Mouse (Mus musculus) lung, postnatal 0 days (tissue): ENCODE results near the gene Bbs5. TPM values are rescaled to one million over a fixed set of nuclear protein-coding genes. Genes with fewer than 3 reads are reported as not detected.

Experiments used
- ATAC-seq: fragments of 200-750 bp; cut with Nextera tagmentation; 2 replicates; pipeline ENCODE4 v1.8.0; 2017; ENCODE audit warnings: moderate library complexity
- DNase-seq: peaks from one replicate; pipeline ENCODE4 v3.0.0-alpha.2; 2016; ENCODE audit warnings: low spot score
- H3K27ac ChIP-seq: fragments of 300-500 bp; sonication (generic); 2 replicates; pipeline ENCODE4 v1.5.1; 2014; ENCODE audit warnings: antibody characterized with exemption, mild to moderate bottlenecking, low read length, mixed read lengths
- H3K27me3 ChIP-seq: fragments of 300-500 bp; sonication (generic); replicated peaks from 2 replicates; pipeline ENCODE4 v1.6.1; 2014; ENCODE audit warnings: low read length, mixed read lengths; ENCODE audit not compliant: insufficient read depth
- H3K36me3 ChIP-seq: fragments of 300-500 bp; sonication (generic); 2 replicates; pipeline ENCODE4 v1.6.1; 2014; ENCODE audit warnings: low read length, mixed read lengths; ENCODE audit not compliant: insufficient read depth
- H3K4me1 ChIP-seq: fragments of 300-500 bp; sonication (generic); 2 replicates; pipeline ENCODE4 v1.6.1; 2014; ENCODE audit warnings: antibody characterized with exemption, low read depth, low read length, mixed read lengths; ENCODE audit not compliant: insufficient read depth
- H3K4me2 ChIP-seq: fragments of 300-500 bp; sonication (generic); replicated peaks from 2 replicates; pipeline ENCODE4 v1.6.1; 2014; ENCODE audit warnings: low read depth, mild to moderate bottlenecking, low read length, moderate library complexity, mixed read lengths
- H3K4me3 ChIP-seq: fragments of 300-500 bp; sonication (generic); 2 replicates; pipeline ENCODE4 v1.5.1; 2014; ENCODE audit warnings: low read depth, low read length
- H3K9ac ChIP-seq: fragments of 300-500 bp; sonication (generic); replicated peaks from 2 replicates; pipeline ENCODE4 v1.6.1; 2014; ENCODE audit warnings: low read depth, mild to moderate bottlenecking
- H3K9me3 ChIP-seq: fragments of 300-500 bp; sonication (generic); 2 replicates; pipeline ENCODE4 v1.6.1; 2016; ENCODE audit warnings: low read length, mixed read lengths
- CTCF ChIP-seq: IDR thresholded peaks from 2 replicates; pipeline ENCODE4 v1.5.1; 2016; ENCODE audit warnings: antibody characterized with exemption, mild to moderate bottlenecking
- EP300 ChIP-seq: IDR thresholded peaks from 2 replicates; pipeline ENCODE4 v1.6.1; 2016; ENCODE audit warnings: antibody characterized with exemption, mild to moderate bottlenecking, control low read depth
- WGBS: fragments of 180-500 bp; shearing (Covaris S2); extraction: QIAGEN DNeasy Blood & Tissue Kit; methylation state at CpG from one replicate; pipeline ENCODE4 v1.1.7; 2014; 5-methylcytosine and 5-hydroxymethylcytosine counted together
- polyA plus RNA-seq: library from polyadenylated mRNA; unstranded; fragments of >200 nt; fragmentation: Nextera tagmentation; extraction: Ambion mirVana; gene quantifications from 2 replicates; pipeline ENCODE4 v1.2.1, GENCODE M21; 2015

Bbs5 gene
- polyA plus RNA-seq = 13.4 and 13.9 TPM in 2 replicates

DNA sequence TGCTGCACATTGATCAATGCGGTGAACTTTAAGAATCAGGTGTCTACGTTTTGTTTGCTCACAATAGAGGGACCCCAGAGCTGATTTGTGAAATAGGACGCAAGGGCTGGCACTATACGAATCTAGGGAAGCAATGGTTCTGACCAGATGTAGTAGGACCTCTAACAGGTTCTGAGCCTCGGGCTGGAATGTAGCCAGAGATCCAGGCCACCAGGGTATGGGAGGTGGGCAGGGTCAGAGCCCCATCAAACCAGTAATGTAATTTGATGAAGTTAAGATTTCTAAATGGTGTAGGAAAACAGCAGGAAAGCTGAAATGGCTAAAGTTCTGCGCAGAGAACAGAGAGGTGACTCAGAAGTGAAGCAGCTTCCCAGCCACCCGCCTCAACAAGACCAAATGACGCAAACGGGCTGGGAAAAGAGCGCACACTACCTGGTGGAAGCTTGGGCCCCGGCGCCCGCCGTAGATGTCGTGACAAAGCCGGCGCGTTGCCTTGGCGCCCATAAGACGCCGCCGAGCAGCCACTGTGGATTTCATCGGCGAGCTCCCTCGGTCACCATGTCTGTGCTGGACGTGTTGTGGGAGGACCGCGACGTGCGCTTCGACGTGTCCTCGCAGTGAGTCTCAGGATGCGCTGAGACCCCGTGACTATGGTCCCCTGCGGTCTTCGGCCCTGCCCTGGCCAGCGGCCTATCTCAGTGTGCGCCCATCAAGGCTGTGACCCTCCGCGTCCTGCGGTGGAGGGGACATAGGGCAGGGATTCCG is at the start of gene Bbs5:
TSS of gene Bbs5 (plus strand) at position 446 of the 765 bp plus-strand sequence.
- TF ChIP-seq CTCF (no peak), EP300 (peak; percentile 48; the same call in 1 of the 2 replicates)
- H3K4me2 ChIP-seq = peak within 1 kb of the TSS; percentile 64
- no peaks in the 10 kb centered on the region for H3K27me3 ChIP-seq
- WGBS = 4% methylated on average over 43 of the region's 43 CpGs
- no peaks in the 10 kb centered on the region for H3K36me3 ChIP-seq
- H3K9me3 ChIP-seq = no peaks in the 10 kb centered on the region
- H3K4me3 ChIP-seq = peak within 1 kb of the TSS; percentile 53
- H3K9ac ChIP-seq = peak within 1 kb of the TSS; percentile 43
- ATAC-seq (peak; percentile 98), DNase-seq (peak; percentile 97)
- no peak within 1 kb of the TSS for H3K27ac ChIP-seq
- H3K4me1 ChIP-seq = peaks cover 5% of the 10 kb centered on the region; the same call in 1 of the 2 replicates

DNA sequence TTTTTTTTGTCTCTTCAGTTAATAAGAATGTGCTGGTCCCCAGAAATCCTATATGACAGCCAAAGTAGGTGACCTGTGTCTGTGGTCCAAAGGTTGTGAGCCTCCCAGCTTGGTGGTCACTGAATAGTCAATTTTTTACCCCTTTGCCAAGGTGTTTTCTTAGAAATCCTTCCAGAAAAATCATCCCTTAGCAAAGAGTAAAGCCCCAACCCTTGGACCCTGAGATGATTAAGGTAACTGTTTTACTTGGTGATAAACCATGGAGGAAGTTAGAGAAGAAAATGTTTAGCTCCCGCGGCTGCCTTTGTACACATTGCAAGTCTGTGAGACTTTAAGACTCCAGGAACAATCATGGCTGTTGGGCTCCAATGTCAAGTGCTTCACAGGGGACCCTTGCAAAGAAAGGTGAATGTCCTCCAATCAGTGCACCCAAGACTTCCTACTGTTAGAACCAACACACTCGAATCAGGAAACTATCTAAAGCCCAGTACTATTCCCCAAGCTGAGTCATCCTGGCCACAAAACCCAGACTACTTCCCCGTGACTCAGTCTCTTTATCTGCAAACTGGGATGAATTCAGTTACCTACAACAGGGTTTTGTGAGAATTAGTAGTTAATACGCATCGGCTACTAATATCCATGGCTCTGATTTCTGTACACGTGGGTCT is 43.1 kb upstream of the Bbs5 start:
- 90% methylated on average over 7 of the region's 7 CpGs for WGBS
- TF ChIP-seq CTCF = no peak
- no peak for TF ChIP-seq EP300
- no peak overlapping the region for H3K9ac ChIP-seq
- DNase-seq (no peak), ATAC-seq (no peak)
- H3K27me3 ChIP-seq = no peaks in the 10 kb centered on the region
- no peaks in the 10 kb centered on the region for H3K36me3 ChIP-seq
- no peak overlapping the region for H3K27ac ChIP-seq
- H3K4me3 ChIP-seq = no peak overlapping the region
- no peaks in the 10 kb centered on the region for H3K4me1 ChIP-seq
- no peaks in the 10 kb centered on the region for H3K9me3 ChIP-seq
- no peak overlapping the region for H3K4me2 ChIP-seq

DNA sequence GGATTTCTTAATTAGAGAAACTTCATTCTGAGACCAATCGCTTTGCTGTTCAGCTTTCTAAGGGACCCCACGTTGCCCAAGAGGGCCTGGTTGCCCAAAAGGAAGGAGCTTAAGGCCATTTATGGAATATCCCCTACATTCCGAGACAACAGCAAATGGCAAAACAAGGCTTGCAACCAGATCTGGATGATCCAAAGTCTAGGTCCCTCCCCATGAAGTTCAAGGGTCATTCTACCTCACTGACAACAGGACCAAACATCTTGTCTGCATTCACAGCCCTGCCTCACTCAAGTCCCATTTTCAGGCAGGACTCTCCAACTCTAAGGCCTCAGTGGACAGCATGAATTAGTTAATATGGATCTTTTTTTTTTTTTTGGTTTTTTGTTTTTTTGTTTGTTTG is 40.4 kb upstream of the Bbs5 start:
- WGBS = 91% methylated on average over 3 of the region's 3 CpGs
- no peak for DNase-seq
- Histone ChIP-seq H3K4me3 (no peak overlapping the region), H3K4me2 (no peak overlapping the region), H3K4me1 (no peaks in the 10 kb centered on the region), H3K36me3 (no peaks in the 10 kb centered on the region), H3K27me3 (no peaks in the 10 kb centered on the region), H3K9me3 (no peaks in the 10 kb centered on the region), H3K27ac (no peak overlapping the region), H3K9ac (no peak overlapping the region)
- no peak for ATAC-seq
- no peak for TF ChIP-seq CTCF
- TF ChIP-seq EP300 = no peak

DNA sequence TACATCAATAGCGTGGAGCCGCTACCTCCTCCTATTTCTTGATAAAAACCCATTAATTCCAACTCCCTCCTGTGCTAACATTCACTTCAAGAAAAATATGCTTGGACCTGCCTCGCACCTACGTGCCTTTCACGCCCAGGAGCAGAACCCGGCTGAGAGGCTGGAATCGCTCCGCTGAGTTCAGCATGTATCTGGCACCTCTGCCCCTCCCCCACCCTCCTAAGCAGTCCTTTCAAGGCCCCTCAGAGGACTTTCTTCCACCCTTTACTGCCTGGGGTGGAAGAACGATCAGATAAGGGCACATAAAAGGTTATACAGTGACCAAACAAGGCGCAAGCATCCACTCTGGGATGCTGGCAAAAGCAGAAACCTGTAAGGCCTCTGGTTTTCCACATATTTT is 34.7 kb upstream of the Bbs5 start:
- no peaks in the 10 kb centered on the region for H3K27me3 ChIP-seq
- no peak; the same call in 1 of the 2 replicates for ATAC-seq
- WGBS = 10% methylated on average over 10 of the region's 10 CpGs

DNA sequence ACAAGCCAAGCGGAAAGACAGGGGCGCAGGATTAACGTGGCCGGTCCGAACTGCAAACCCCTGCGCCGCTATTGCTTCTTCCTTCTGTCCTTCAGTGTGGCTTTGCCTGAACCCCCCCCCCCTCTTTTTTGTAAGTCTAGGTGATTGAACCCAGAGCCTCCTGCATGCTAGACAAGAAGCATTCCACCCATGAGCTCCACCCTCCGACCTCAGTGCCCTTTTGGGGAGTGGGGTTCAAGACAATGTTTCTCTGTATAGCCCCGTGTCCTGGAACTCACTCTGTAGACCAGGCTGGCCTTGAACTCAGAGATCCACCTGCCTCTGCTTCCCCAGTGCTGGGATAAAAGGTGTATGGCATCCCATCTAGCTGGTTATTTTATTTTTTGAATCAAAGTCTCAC is 34.3 kb upstream of the Bbs5 start:
- DNase-seq (no peak), ATAC-seq (no peak)
- H3K9me3 ChIP-seq = no peaks in the 10 kb centered on the region
- H3K9ac ChIP-seq = no peak overlapping the region
- no peaks in the 10 kb centered on the region for H3K27me3 ChIP-seq
- H3K4me1 ChIP-seq = no peaks in the 10 kb centered on the region
- no peak overlapping the region for H3K4me2 ChIP-seq
- no peak overlapping the region for H3K4me3 ChIP-seq
- TF ChIP-seq CTCF = no peak
- no peak for TF ChIP-seq EP300
- WGBS = 46% methylated on average over 9 of the region's 9 CpGs
- no peak overlapping the region for H3K27ac ChIP-seq
- no peaks in the 10 kb centered on the region for H3K36me3 ChIP-seq

More for the DNA sequence above, 34.7 kb upstream of the Bbs5 start:
- no peak overlapping the region for H3K4me3 ChIP-seq
- no peak for DNase-seq
- no peak overlapping the region for H3K4me2 ChIP-seq
- no peaks in the 10 kb centered on the region for H3K36me3 ChIP-seq
- H3K9ac ChIP-seq = no peak overlapping the region
- TF ChIP-seq EP300 (no peak), CTCF (no peak)
- H3K27ac ChIP-seq = no peak overlapping the region
- H3K9me3 ChIP-seq = no peaks in the 10 kb centered on the region
- H3K4me1 ChIP-seq = no peaks in the 10 kb centered on the region

DNA sequence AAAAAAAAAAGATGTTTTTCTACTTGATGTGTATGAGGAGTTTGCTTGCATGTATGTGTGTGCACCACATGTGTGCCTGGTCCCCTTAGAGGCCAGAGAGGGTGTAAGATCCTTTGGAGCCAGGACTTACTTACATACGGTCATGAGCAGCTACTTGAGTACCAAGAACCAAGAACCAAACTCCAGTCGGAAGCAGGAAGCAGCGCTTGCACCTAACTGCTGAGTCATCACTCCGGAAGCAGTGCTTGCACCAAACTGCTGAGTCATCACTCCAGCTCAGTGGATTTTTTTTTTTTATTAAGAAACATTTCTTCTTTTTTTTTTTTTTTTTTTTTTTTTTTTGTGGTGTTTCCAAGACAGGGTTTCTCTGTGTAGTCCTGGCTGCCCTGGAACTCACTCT is 33.7 kb upstream of the Bbs5 start:
- Histone ChIP-seq H3K36me3 (no peaks in the 10 kb centered on the region), H3K9me3 (no peaks in the 10 kb centered on the region), H3K4me3 (no peak overlapping the region), H3K4me2 (no peak overlapping the region), H3K27me3 (no peaks in the 10 kb centered on the region), H3K9ac (no peak overlapping the region), H3K4me1 (no peaks in the 10 kb centered on the region), H3K27ac (no peak overlapping the region)
- DNase-seq = peak; percentile 81
- TF ChIP-seq CTCF = no peak
- no peak for TF ChIP-seq EP300
- ATAC-seq = no peak
- 39% methylated on average over 4 of the region's 4 CpGs for WGBS
